Mouse (Mus musculus) heart, adult 2 months (tissue): ENCODE measurements around the gene Ccl28. TPM values are rescaled to one million over a fixed set of nuclear protein-coding genes. Genes with fewer than 3 reads are reported as not detected.

Experiments
- DNase-seq, 2 experiments: peaks; one replicate each; pipeline ENCODE4 v3.0.0; 2021
- H3K27ac ChIP-seq: fragments of 200-600 bp; 2 replicates; pipeline ENCODE4 v1.8.1; 2022
- H3K27me3 ChIP-seq: fragments of 200-500 bp; 2 replicates; pipeline ENCODE4 v1.6.1; 2012; ENCODE audit warnings: mild to moderate bottlenecking, low read length, inconsistent platforms, mixed read lengths; ENCODE audit not compliant: control insufficient read depth, insufficient read depth
- H3K36me3 ChIP-seq: fragments of 200-500 bp; 2 replicates; pipeline ENCODE4 v1.6.1; 2012; ENCODE audit warnings: low read length, inconsistent platforms; ENCODE audit not compliant: control insufficient read depth, insufficient read depth
- H3K4me1 ChIP-seq: fragments of 200-500 bp; 2 replicates; pipeline ENCODE4 v1.6.1; 2011; ENCODE audit warnings: low read length; ENCODE audit not compliant: control insufficient read depth, insufficient read depth
- H3K4me3 ChIP-seq: fragments of 200-600 bp; 2 replicates; pipeline ENCODE4 v1.8.1; 2022
- H3K79me2 ChIP-seq: fragments of 200-500 bp; replicated peaks from 2 replicates; pipeline ENCODE4 v1.6.1; 2012; ENCODE audit warnings: mild to moderate bottlenecking, inconsistent platforms, low read length, moderate library complexity, mixed read lengths; ENCODE audit not compliant: control insufficient read depth, insufficient read depth
- H3K9ac ChIP-seq: fragments of 200-500 bp; 2 replicates; pipeline ENCODE4 v1.6.1; 2012; ENCODE audit warnings: low read depth, mild to moderate bottlenecking, control low read depth, inconsistent platforms, low read length, mixed read lengths
- CTCF ChIP-seq: fragments of 200-600 bp; IDR thresholded peaks from 2 replicates; pipeline ENCODE4 v1.8.1; 2022; ENCODE audit warnings: antibody characterized with exemption, mild to moderate bottlenecking, moderate library complexity
- EP300 ChIP-seq: fragments of 200-500 bp; IDR thresholded peaks from 2 replicates; pipeline ENCODE4 v1.6.1; 2011; ENCODE audit warnings: low read depth, low read length, control low read depth; ENCODE audit not compliant: insufficient read depth
- POLR2A ChIP-seq: fragments of 200-500 bp; IDR thresholded peaks from 2 replicates; pipeline ENCODE4 v1.6.1; 2011; ENCODE audit warnings: mild to moderate bottlenecking, low read depth, low read length, control low read depth; ENCODE audit not compliant: insufficient read depth
- WGBS: fragments of 180-500 bp; shearing (Covaris S2); methylation state at CpG from one replicate; pipeline ENCODE4 v1.1.7; 2018; 5-methylcytosine and 5-hydroxymethylcytosine counted together
- intact Hi-C: fragments of 180-260 bp; cut with DNase I; formaldehyde crosslinking; loops from one replicate; pipeline ENCODE4 v1.15.1; 2025
- polyA plus RNA-seq: library from polyadenylated mRNA; depleted of rRNA; stranded (reverse); fragments of >200 nt; gene quantifications from 2 replicates; pipeline ENCODE4 v1.2.3, GENCODE M21; 2012
- total RNA-seq, 2 experiments: library from RNA; stranded (reverse); gene quantifications; 2 replicates each; pipeline ENCODE4 v1.2.3; 2021

Gene Ccl28
- total and polyA plus RNA-seq, 3 experiments, result not detected

GRCm38 (mm10) chr13:119646511-119646910, 22.9 kb downstream of the Ccl28 start:
- no peaks in the 10 kb centered on the region for H3K36me3 ChIP-seq
- no peak overlapping the region for H3K9ac ChIP-seq
- no peak overlapping the region for H3K27ac ChIP-seq
- TF ChIP-seq CTCF, result no peak
- no peak for TF ChIP-seq EP300
- no peak for TF ChIP-seq POLR2A
- H3K27me3 ChIP-seq, result no peaks in the 10 kb centered on the region
- H3K4me3 ChIP-seq, result no peak overlapping the region
- 94% methylated on average over 1 of the region's 1 CpGs for WGBS
- intact Hi-C loops, result no loop called here
- no peak for DNase-seq
- H3K79me2 ChIP-seq, result no peaks in the 10 kb centered on the region
- H3K4me1 ChIP-seq, result no peaks in the 10 kb centered on the region

GRCm38 (mm10) chr13:119648891-119649698, 25.5 kb downstream of the Ccl28 start:
- intact Hi-C loops, result no loop called here
- DNase-seq, result no peak
- TF ChIP-seq CTCF (no peak), EP300 (no peak), POLR2A (no peak)
- WGBS, result 54% methylated on average over 15 of the region's 15 CpGs
- H3K36me3 ChIP-seq, result no peaks in the 10 kb centered on the region
- H3K27ac ChIP-seq, result no peak overlapping the region
- no peak overlapping the region for H3K9ac ChIP-seq
- H3K4me3 ChIP-seq, result no peak overlapping the region
- H3K27me3 ChIP-seq, result no peaks in the 10 kb centered on the region
- no peaks in the 10 kb centered on the region for H3K79me2 ChIP-seq
- H3K4me1 ChIP-seq, result no peaks in the 10 kb centered on the region

- no peak for DNase-seq
- H3K27ac ChIP-seq, result no peak overlapping the region
- H3K9ac ChIP-seq, result no peak overlapping the region
- WGBS, result 77% methylated on average over 1 of the region's 1 CpGs
- H3K27me3 ChIP-seq, result no peaks in the 10 kb centered on the region
- intact Hi-C loops, result no loop called here
- no peaks in the 10 kb centered on the region for H3K4me1 ChIP-seq
- H3K79me2 ChIP-seq, result no peaks in the 10 kb centered on the region
- H3K36me3 ChIP-seq, result no peaks in the 10 kb centered on the region
- H3K4me3 ChIP-seq, result no peak overlapping the region
- no peak for TF ChIP-seq EP300
These were observed 26.1 kb downstream of the Ccl28 start for GRCm38 (mm10) chr13:119649699-119650046.

GRCm38 (mm10) chr13:119654734-119655133, 31.1 kb downstream of the Ccl28 start:
- Histone ChIP-seq H3K9ac (no peak overlapping the region), H3K36me3 (no peaks in the 10 kb centered on the region), H3K4me1 (no peaks in the 10 kb centered on the region), H3K27me3 (no peaks in the 10 kb centered on the region), H3K27ac (no peak overlapping the region), H3K79me2 (no peaks in the 10 kb centered on the region), H3K4me3 (no peak overlapping the region)
- TF ChIP-seq POLR2A, result no peak
- TF ChIP-seq EP300, result no peak
- no peak for TF ChIP-seq CTCF
- DNase-seq, result no peak
- intact Hi-C loops, result no loop called here
- WGBS, result 78% methylated on average over 2 of the region's 2 CpGs

GRCm38 (mm10) chr13:119656246-119656645, 32.6 kb downstream of the Ccl28 start:
- no peak for DNase-seq
- Histone ChIP-seq H3K4me1 (no peaks in the 10 kb centered on the region), H3K9ac (no peak overlapping the region), H3K79me2 (no peaks in the 10 kb centered on the region), H3K27ac (no peak overlapping the region), H3K27me3 (no peaks in the 10 kb centered on the region), H3K36me3 (no peaks in the 10 kb centered on the region), H3K4me3 (no peak overlapping the region)
- TF ChIP-seq EP300, result no peak
- no peak for TF ChIP-seq CTCF
- no peak for TF ChIP-seq POLR2A
- intact Hi-C loops, result no loop called here
- 73% methylated on average over 2 of the region's 2 CpGs for WGBS

GRCm38 (mm10) chr13:119656846-119657416, 33.3 kb downstream of the Ccl28 start:
- intact Hi-C loops, result no loop called here
- DNase-seq, result no peak
- H3K79me2 ChIP-seq, result no peaks in the 10 kb centered on the region
- no peak overlapping the region for H3K9ac ChIP-seq
- TF ChIP-seq EP300 (no peak), POLR2A (no peak), CTCF (no peak)
- H3K4me1 ChIP-seq, result no peaks in the 10 kb centered on the region
- no peaks in the 10 kb centered on the region for H3K36me3 ChIP-seq
- H3K27me3 ChIP-seq, result no peaks in the 10 kb centered on the region
- 61% methylated on average over 6 of the region's 6 CpGs for WGBS
- H3K27ac ChIP-seq, result no peak overlapping the region
- no peak overlapping the region for H3K4me3 ChIP-seq
